Mouse (Mus musculus) bone marrow, adult 2 months (tissue): Measurements from ENCODE around the gene Fgfr2.

Experiments used
- CTCF ChIP-seq: fragments of 200-500 bp; IDR thresholded peaks from 2 replicates; pipeline ENCODE4 v1.5.1; 2011; ENCODE audit warnings: low read length, control low read depth; ENCODE audit not compliant: control insufficient read depth, insufficient read depth
- POLR2A ChIP-seq: fragments of 200-500 bp; IDR thresholded peaks from 2 replicates; pipeline ENCODE4 v1.6.1; 2011; ENCODE audit warnings: low read depth, mild to moderate bottlenecking, control low read depth, low read length, borderline replicate concordance; ENCODE audit not compliant: control insufficient read depth

DNA sequence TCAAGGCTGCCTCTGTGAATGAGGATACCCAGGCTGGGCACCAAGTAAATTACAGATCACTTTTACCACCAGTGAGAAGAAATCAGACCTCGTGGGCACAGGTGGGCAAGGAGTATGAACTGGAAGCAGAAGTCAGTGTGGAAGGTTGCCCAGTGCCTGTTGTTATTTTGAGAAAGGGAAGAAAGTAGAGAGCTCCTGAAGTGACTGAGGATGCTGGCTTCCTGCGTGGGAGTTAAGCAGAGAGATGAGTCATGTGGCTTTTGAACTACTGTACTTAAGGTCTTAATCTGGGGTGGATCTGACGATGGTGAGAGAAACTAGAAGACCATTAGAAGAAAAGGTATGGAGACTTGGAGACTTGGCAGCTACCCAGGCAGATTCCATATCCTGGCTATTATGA lies 2236.9 kb downstream of the Fgfr2 start:
- TF ChIP-seq CTCF, result no peak
- TF ChIP-seq POLR2A, result no peak
